Mouse (Mus musculus) midbrain, embryonic 15.5 days (tissue): ENCODE data around the gene Mutyh. TPM values are rescaled to one million over a fixed set of nuclear protein-coding genes. Genes with fewer than 3 reads are reported as not detected.

Source experiments
- ATAC-seq: fragments of 200-750 bp; cut with Nextera tagmentation; replicated peaks from 2 replicates; pipeline ENCODE4 v1.8.0; 2017; ENCODE audit warnings: moderate TSS enrichment
- H3K27ac ChIP-seq: fragments of 300-500 bp; sonication (generic); 2 replicates; pipeline ENCODE4 v1.5.1; 2015; ENCODE audit warnings: mild to moderate bottlenecking, inconsistent platforms
- H3K27me3 ChIP-seq: fragments of 300-500 bp; sonication (generic); replicated peaks from 2 replicates; pipeline ENCODE4 v1.6.1; 2015; ENCODE audit warnings: inconsistent platforms
- H3K36me3 ChIP-seq: fragments of 300-500 bp; sonication (generic); replicated peaks from 2 replicates; pipeline ENCODE4 v1.6.1; 2015; ENCODE audit warnings: inconsistent platforms
- H3K4me1 ChIP-seq: fragments of 300-500 bp; sonication (generic); 2 replicates; pipeline ENCODE4 v1.6.1; 2015; ENCODE audit warnings: inconsistent platforms
- H3K4me2 ChIP-seq: fragments of 300-500 bp; sonication (generic); 2 replicates; pipeline ENCODE4 v1.6.1; 2015; ENCODE audit warnings: inconsistent platforms, mild to moderate bottlenecking, moderate library complexity
- H3K4me3 ChIP-seq: fragments of 300-500 bp; sonication (generic); 2 replicates; pipeline ENCODE4 v1.5.1; 2015; ENCODE audit warnings: mild to moderate bottlenecking, inconsistent platforms
- H3K9ac ChIP-seq: fragments of 300-500 bp; sonication (generic); 2 replicates; pipeline ENCODE4 v1.6.1; 2015; ENCODE audit warnings: mild to moderate bottlenecking, inconsistent platforms
- H3K9me3 ChIP-seq: fragments of 300-500 bp; sonication (generic); 2 replicates; pipeline ENCODE4 v1.6.1; 2016; ENCODE audit warnings: inconsistent platforms
- WGBS: fragments of 180-500 bp; shearing (Covaris S2); methylation state at CpG from one replicate; pipeline ENCODE4 v1.1.7; 2015; ENCODE audit warnings: mixed read lengths; 5-methylcytosine and 5-hydroxymethylcytosine counted together
- polyA plus RNA-seq: library from polyadenylated mRNA; unstranded; fragments of >200 nt; fragmentation: Nextera tagmentation; extraction: Ambion mirVana; gene quantifications from 2 replicates; pipeline ENCODE4 v1.2.1, GENCODE M21; 2015

Mutyh gene
- 8.3 and 9.5 TPM in 2 replicates for polyA plus RNA-seq

DNA sequence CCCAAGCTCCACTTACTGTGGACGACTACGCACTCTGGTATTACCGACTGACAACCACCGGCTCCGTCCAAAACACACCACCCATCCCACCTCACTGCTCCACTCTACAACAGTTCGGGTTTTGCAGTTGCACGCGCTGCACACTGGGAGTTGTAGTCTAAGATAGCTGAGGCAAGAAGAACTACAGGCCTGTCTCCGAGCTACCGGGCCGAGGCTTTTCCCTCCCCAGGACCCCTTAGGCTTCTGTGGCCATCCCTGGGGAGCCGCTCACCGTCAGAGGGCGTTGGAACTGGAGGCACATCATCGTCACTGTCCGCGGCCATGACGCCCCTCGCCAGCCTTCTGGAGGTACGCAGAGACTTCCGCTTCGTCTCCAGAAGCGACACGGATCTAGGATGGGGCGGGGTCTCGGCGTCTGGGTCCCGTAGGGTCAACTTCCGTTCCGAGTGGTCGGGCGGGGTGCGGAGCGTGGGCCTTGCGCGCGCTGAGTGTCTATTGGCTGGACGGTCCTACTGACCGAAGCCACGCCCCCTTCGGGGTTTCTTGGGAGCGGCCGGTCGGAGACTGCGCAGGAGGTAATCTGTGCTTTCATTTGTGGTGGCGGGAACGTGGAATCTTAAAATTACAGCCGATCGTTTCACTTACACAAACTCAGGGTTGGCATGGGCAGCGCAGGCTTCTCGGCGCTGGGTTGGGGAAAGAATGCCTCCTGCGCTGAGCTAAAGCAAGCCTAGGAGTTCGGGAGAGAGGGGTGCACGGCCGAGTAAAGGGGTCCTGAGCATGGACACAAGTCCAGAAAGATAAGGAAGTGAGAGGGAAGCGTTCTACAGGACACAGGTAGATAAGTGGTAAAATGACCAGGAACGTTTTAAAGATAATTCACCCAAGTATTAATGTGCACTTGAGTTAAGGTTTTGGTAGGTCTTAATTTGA, at the start of gene Mutyh, which contains the start of gene Toe1:
Gene Mutyh, plus strand, starts transcription at position 527 of the 933 bp plus-strand sequence.
Gene Toe1, minus strand, starts transcription at position 444 of the 933 bp plus-strand sequence.
- peak within 1 kb of the TSS; percentile 82 for H3K4me2 ChIP-seq
- peaks cover 14% of the 10 kb centered on the region for H3K4me1 ChIP-seq
- no peaks in the 10 kb centered on the region for H3K27me3 ChIP-seq
- under 1% methylated on average over 58 of the region's 58 CpGs for WGBS
- no peaks in the 10 kb centered on the region for H3K9me3 ChIP-seq
- H3K4me3 ChIP-seq: peak within 1 kb of the TSS; percentile 70
- peak within 1 kb of the TSS; percentile 91 for H3K27ac ChIP-seq
- peak; percentile 98 for ATAC-seq
- H3K36me3 ChIP-seq: peaks cover 26% of the 10 kb centered on the region; the same call in 1 of the 2 replicates
- peak within 1 kb of the TSS; percentile 76 for H3K9ac ChIP-seq

DNA sequence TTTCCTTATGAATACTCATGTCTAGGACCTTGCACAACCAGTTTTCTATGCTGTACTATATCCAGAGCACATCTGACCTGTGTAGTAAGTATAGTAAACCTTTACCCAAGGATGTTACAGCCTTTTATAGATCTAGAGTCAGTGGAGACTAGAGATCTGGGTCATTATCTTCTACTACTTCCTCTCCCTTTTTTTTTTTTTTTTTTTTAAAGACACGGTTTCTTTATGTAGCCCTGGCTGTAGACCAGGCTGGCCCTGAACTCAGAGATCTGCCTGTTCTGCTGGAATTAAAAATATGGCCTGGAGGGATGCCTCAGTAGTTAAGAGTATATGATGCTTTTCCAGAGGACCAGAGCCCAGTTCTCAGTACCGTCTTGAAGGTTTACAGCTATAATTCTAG, 45.6 kb upstream of the Mutyh start:
- Histone ChIP-seq H3K36me3 (no peaks in the 10 kb centered on the region), H3K4me3 (no peak overlapping the region), H3K9ac (no peak overlapping the region), H3K27me3 (no peaks in the 10 kb centered on the region), H3K9me3 (no peaks in the 10 kb centered on the region), H3K4me1 (no peaks in the 10 kb centered on the region), H3K27ac (no peak overlapping the region), H3K4me2 (no peak overlapping the region)
- ATAC-seq: no peak
- 89% methylated on average over 2 of the region's 2 CpGs for WGBS

DNA sequence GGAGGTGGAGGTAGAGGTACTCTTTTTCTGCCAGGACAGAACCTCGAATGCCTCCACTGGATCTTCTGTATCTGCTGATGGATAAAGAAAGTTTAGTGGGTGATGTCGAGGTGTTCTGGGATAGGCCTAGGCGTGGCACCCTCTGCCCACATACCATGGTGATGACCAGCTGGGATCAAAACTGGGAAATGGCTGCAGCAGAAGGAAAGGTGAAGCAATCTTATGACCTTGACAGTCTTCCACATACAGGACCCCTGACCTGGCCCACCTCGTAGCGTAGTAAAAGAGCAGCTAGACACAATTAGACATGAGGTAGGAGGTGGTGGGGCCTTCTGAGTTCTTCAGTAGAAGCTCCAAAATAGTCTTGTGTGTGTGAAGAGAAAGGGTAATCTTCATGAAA, 43.5 kb upstream of the Mutyh start:
- ATAC-seq: no peak
- no peak overlapping the region for H3K9ac ChIP-seq
- no peaks in the 10 kb centered on the region for H3K4me1 ChIP-seq
- no peaks in the 10 kb centered on the region for H3K27me3 ChIP-seq
- H3K27ac ChIP-seq: no peak overlapping the region
- no peaks in the 10 kb centered on the region for H3K36me3 ChIP-seq
- H3K4me3 ChIP-seq: no peak overlapping the region
- no peak overlapping the region for H3K4me2 ChIP-seq
- WGBS: 96% methylated on average over 5 of the region's 5 CpGs
- no peaks in the 10 kb centered on the region for H3K9me3 ChIP-seq

DNA sequence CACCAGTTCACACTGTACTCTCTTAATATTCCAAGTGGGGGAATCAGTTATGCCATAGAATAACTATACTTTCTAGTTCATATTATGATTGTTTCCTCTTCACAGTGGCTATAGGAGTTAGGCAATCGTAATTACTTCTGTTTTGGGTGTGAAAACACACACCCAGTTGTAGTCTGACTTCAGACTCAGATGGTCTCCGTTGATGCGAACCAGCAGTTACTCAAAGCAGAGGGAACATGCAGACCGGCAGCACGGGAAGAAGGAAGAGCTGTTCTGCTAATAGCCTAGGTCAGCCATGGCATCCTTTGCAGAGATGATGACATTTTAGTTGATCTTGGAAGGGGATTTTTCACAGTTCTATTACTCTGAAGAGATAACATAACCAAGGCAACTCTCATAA, 39.0 kb upstream of the Mutyh start:
- H3K4me1 ChIP-seq: no peaks in the 10 kb centered on the region
- H3K4me2 ChIP-seq: no peak overlapping the region
- H3K27ac ChIP-seq: no peak overlapping the region
- no peak for ATAC-seq
- H3K4me3 ChIP-seq: no peak overlapping the region
- no peaks in the 10 kb centered on the region for H3K9me3 ChIP-seq
- H3K9ac ChIP-seq: no peak overlapping the region
- no peaks in the 10 kb centered on the region for H3K27me3 ChIP-seq
- H3K36me3 ChIP-seq: no peaks in the 10 kb centered on the region
- 87% methylated on average over 5 of the region's 5 CpGs for WGBS

GRCm38 (mm10) chr4:116769060-116769459, 38.5 kb upstream of the Mutyh start:
- no peaks in the 10 kb centered on the region for H3K4me1 ChIP-seq
- ATAC-seq: no peak
- no peak overlapping the region for H3K9ac ChIP-seq

GRCm38 (mm10) chr4:116776391-116776790, 31.1 kb upstream of the Mutyh start:
- no peak for ATAC-seq
- Histone ChIP-seq H3K4me1 (no peaks in the 10 kb centered on the region), H3K36me3 (no peaks in the 10 kb centered on the region), H3K9ac (no peak overlapping the region), H3K4me2 (no peak overlapping the region), H3K4me3 (no peak overlapping the region), H3K27ac (no peak overlapping the region), H3K27me3 (no peaks in the 10 kb centered on the region), H3K9me3 (no peaks in the 10 kb centered on the region)
- 95% methylated on average over 5 of the region's 5 CpGs for WGBS

More at GRCm38 (mm10) chr4:116769060-116769459, 38.5 kb upstream of the Mutyh start:
- H3K36me3 ChIP-seq: no peaks in the 10 kb centered on the region
- no peaks in the 10 kb centered on the region for H3K9me3 ChIP-seq
- H3K27me3 ChIP-seq: no peaks in the 10 kb centered on the region
- no peak overlapping the region for H3K4me3 ChIP-seq
- no peak overlapping the region for H3K27ac ChIP-seq
- no peak overlapping the region for H3K4me2 ChIP-seq

- 93% methylated on average over 3 of the region's 3 CpGs for WGBS
- Histone ChIP-seq H3K27me3 (no peaks in the 10 kb centered on the region), H3K4me2 (no peak overlapping the region), H3K4me1 (no peaks in the 10 kb centered on the region; the same call in 1 of the 2 replicates), H3K4me3 (no peak overlapping the region), H3K9me3 (no peaks in the 10 kb centered on the region), H3K27ac (no peak overlapping the region), H3K36me3 (no peaks in the 10 kb centered on the region), H3K9ac (no peak overlapping the region)
- ATAC-seq: no peak
Measured at GRCm38 (mm10) chr4:116777079-116777478, 30.4 kb upstream of the Mutyh start.

DNA sequence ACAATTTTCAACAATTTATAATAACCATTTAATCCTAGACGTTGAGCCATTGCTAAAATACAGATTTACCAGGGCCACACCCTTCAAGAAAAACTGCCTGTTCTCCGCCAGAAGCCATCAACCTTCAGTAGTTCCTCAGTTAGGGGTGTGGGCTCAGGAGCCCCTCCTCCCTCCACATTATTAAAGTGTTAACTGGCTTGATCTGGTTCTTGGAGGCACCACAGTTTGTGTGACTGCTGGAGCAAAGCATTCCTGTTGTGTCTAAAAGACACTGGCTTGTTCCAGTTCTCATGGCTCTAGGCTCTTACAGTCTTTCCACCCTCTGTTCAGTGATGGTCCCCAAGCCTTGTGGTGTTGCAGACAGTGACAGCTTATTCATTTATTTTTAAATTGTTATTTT, 27.0 kb upstream of the Mutyh start:
- WGBS: 85% methylated on average over 2 of the region's 2 CpGs
- Histone ChIP-seq H3K27ac (no peak overlapping the region), H3K4me3 (no peak overlapping the region), H3K9me3 (no peaks in the 10 kb centered on the region), H3K36me3 (no peaks in the 10 kb centered on the region), H3K4me2 (no peak overlapping the region), H3K27me3 (no peaks in the 10 kb centered on the region), H3K9ac (no peak overlapping the region), H3K4me1 (no peaks in the 10 kb centered on the region; the same call in 1 of the 2 replicates)
- ATAC-seq: no peak

- no peaks in the 10 kb centered on the region for H3K27me3 ChIP-seq
- no peak overlapping the region for H3K9ac ChIP-seq
- H3K36me3 ChIP-seq: no peaks in the 10 kb centered on the region
- no peak overlapping the region for H3K4me2 ChIP-seq
- ATAC-seq: no peak
- no peaks in the 10 kb centered on the region; the same call in 1 of the 2 replicates for H3K4me1 ChIP-seq
- 40% methylated on average over 2 of the region's 2 CpGs for WGBS
- H3K4me3 ChIP-seq: no peak overlapping the region
- no peaks in the 10 kb centered on the region for H3K9me3 ChIP-seq
- no peak overlapping the region for H3K27ac ChIP-seq
Measured at GRCm38 (mm10) chr4:116781366-116781765, 26.2 kb upstream of the Mutyh start.

DNA sequence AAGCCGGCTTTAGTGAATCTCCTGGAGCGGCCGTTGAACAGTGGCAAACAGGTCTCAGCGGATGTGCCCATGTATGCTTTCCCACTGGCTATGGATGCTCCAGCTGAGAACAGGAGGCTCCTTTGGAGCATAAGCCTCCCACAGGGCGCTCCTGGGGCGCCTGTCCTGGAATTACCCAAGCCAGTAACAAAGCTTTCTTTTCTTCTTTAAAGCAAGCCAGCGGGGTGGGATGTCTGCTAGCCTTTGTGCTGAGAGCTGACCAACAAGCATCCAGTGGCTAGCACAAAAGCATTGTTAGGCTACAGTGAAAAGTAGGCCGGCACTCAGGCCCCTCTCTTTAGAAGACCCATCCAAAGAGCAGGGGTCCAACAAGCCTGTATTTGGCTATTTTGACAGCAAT, 25.4 kb upstream of the Mutyh start:
- ATAC-seq: no peak
- WGBS: 3% methylated on average over 8 of the region's 8 CpGs
- no peak overlapping the region for H3K9ac ChIP-seq

GRCm38 (mm10) chr4:116786587-116786986, 20.9 kb upstream of the Mutyh start:
- no peak overlapping the region for H3K27ac ChIP-seq
- H3K9ac ChIP-seq: no peak overlapping the region
- no peak overlapping the region for H3K4me2 ChIP-seq
- no peaks in the 10 kb centered on the region for H3K36me3 ChIP-seq
- ATAC-seq: no peak
- H3K27me3 ChIP-seq: no peaks in the 10 kb centered on the region
- H3K9me3 ChIP-seq: no peaks in the 10 kb centered on the region
- no peak overlapping the region for H3K4me3 ChIP-seq
- WGBS: 90% methylated on average over 1 of the region's 1 CpGs
- H3K4me1 ChIP-seq: peaks cover 3% of the 10 kb centered on the region; the same call in 1 of the 2 replicates

More for the DNA sequence above, 25.4 kb upstream of the Mutyh start:
- Histone ChIP-seq H3K27me3 (no peaks in the 10 kb centered on the region), H3K4me2 (no peak overlapping the region), H3K4me1 (no peaks in the 10 kb centered on the region; the same call in 1 of the 2 replicates), H3K27ac (no peak overlapping the region), H3K4me3 (no peak overlapping the region), H3K9me3 (no peaks in the 10 kb centered on the region), H3K36me3 (no peaks in the 10 kb centered on the region)

DNA sequence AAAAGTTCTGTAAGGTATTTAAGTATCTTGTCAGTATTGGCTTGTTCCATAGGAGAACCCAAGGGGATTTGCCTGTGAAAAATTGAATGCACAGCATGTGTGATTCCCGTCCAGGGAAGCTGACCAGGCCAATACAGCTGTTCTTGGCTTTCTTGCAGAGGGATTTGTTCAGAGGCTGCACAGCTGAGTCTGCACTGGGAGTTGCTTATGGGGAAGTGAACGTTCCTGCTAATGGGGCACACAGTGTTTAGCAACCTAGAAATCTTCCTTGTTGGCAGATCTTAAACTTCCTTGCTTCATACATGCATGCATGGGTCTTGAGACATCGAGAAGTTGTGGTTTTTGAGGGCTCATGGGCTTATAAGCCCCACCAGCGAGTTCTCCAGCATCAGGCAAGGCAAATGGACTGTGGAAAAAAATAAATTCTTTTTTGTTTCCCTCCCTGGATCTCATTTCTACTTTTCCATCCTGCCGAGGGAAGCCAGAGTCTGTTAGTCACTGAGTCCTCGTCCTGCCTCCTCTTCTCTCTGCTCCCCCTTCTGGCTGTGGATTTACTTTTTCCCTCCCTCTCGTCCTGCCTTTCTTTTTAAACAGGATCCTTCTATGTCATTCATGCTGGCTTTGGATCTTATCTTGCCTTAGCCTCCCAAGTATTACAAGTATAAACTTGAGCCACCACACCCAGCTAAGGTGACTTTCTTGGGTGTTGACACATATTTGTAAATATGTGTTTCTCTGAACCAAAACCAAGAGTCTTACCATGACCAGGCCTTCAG, 19.4 kb upstream of the Mutyh start:
- Histone ChIP-seq H3K4me1 (0 out of 2 replicates have a peak, but pooled peaks cover 3% of the 10 kb centered on the region), H3K27me3 (no peaks in the 10 kb centered on the region), H3K36me3 (no peaks in the 10 kb centered on the region), H3K4me3 (no peak overlapping the region), H3K9me3 (no peaks in the 10 kb centered on the region), H3K9ac (no peak overlapping the region), H3K27ac (no peak overlapping the region), H3K4me2 (no peak overlapping the region)
- 42% methylated on average over 7 of the region's 7 CpGs for WGBS
- no peak for ATAC-seq
